Mouse (Mus musculus) spleen, adult 2 months (tissue): ENCODE results near the gene Ints4.

Experiments
- CTCF ChIP-seq: fragments of 200-500 bp; IDR thresholded peaks from 2 replicates; pipeline ENCODE4 v1.5.1; 2011; ENCODE audit warnings: mild to moderate bottlenecking, inconsistent platforms; ENCODE audit not compliant: insufficient read depth, insufficient read length, insufficient replicate concordance; ENCODE audit errors: extremely low read depth
- POLR2A ChIP-seq: fragments of 200-500 bp; IDR thresholded peaks from 2 replicates; pipeline ENCODE4 v1.6.1; 2011; ENCODE audit warnings: low read depth, low read length, inconsistent platforms

GRCm38 (mm10) chr7:97446171-97446925 lies 34.4 kb upstream of the Ints4 start:
- TF ChIP-seq POLR2A (no peak), CTCF (no peak)
